Mouse (Mus musculus) bone marrow, adult 2 months (tissue): Measurements from ENCODE around the gene Atp6v0a2. TPM values are rescaled to one million over a fixed set of nuclear protein-coding genes. Genes with fewer than 3 reads are reported as not detected.
"Not testable (repeated sequence)": the region's sequence is repeated elsewhere in the genome, so short reads cannot be mapped to it uniquely, and the experiment has no call there.

Experiments used
- H3K27ac ChIP-seq: fragments of 200-500 bp; 2 replicates; pipeline ENCODE4 v1.5.1; 2012; ENCODE audit warnings: low read depth, mild to moderate bottlenecking, control low read depth, inconsistent platforms, low read length; ENCODE audit not compliant: control insufficient read depth, poor library complexity, insufficient read depth
- H3K4me1 ChIP-seq: fragments of 200-500 bp; 2 replicates; pipeline ENCODE4 v1.6.1; 2011; ENCODE audit warnings: low read length; ENCODE audit not compliant: control insufficient read depth, insufficient read depth
- H3K4me3 ChIP-seq: fragments of 200-500 bp; replicated peaks from 2 replicates; pipeline ENCODE3; 2011; ENCODE audit warnings: mild to moderate bottlenecking, low read depth, low read length, control low read depth; ENCODE audit not compliant: control insufficient read depth
- CTCF ChIP-seq: fragments of 200-500 bp; IDR thresholded peaks from 2 replicates; pipeline ENCODE4 v1.5.1; 2011; ENCODE audit warnings: low read length, control low read depth; ENCODE audit not compliant: control insufficient read depth, insufficient read depth
- POLR2A ChIP-seq: fragments of 200-500 bp; IDR thresholded peaks from 2 replicates; pipeline ENCODE4 v1.6.1; 2011; ENCODE audit warnings: low read depth, mild to moderate bottlenecking, control low read depth, low read length, borderline replicate concordance; ENCODE audit not compliant: control insufficient read depth
- WGBS: fragments of 180-500 bp; shearing (Covaris S2); methylation state at CpG from one replicate; pipeline ENCODE4 v1.1.7; 2018; 5-methylcytosine and 5-hydroxymethylcytosine counted together
- polyA plus RNA-seq: library from polyadenylated mRNA; stranded (reverse); fragments of >200 nt; gene quantifications from 2 replicates; pipeline ENCODE4 v1.2.4, GENCODE M21; 2011; ENCODE audit warnings: low replicate concordance; ENCODE audit not compliant: missing spikeins, insufficient read depth, insufficient read length

Atp6v0a2 gene
- polyA plus RNA-seq, 1 experiment, result 23.4 TPM

DNA sequence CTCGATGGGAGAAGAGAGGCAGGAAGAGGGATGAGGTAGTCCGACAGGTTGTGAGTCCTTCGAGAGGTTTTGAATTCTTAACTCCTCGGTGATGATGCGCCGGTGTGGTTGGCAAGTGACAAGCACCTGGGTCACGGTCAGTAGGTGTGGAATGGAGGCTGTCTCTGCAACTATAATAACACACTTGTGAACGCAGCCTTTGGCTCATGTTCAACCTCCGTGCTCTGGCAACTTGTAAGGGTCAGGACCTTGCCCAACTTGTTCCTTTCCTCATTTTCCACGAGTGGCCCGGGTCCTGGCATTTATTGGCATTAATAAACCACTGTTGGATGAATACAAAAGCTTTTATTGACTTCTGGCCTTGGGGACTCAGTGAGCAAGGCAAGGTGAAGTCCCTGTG is 1.3 kb downstream of the Atp6v0a2 start:
- Histone ChIP-seq H3K4me3 (peak overlapping the region; percentile 94), H3K27ac (no peak overlapping the region), H3K4me1 (peaks cover 3% of the 10 kb centered on the region; the same call in 1 of the 2 replicates)
- WGBS, result 6% methylated on average over 11 of the region's 11 CpGs
- TF ChIP-seq CTCF (no peak), POLR2A (no peak)

DNA sequence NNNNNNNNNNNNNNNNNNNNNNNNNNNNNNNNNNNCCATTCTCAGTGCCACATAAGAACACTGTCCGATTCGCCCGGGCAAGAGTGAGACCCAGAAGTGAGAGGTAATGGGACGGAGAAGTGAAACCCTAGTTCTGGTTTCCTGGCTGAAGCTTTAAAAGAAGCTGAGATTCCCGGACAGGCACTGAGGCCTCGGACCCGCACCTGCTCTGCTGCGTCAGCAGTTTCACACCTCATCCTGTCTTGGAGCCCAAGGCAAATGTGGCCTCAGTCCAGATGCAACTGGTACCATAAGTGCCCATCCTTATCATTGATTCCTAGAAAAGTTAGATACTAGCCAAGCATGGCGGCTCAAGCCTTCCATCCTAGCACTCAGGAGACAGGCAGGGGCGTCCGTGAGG is 3.3 kb downstream of the Atp6v0a2 start:
- Histone ChIP-seq H3K27ac (no peak overlapping the region), H3K4me3 (no peak overlapping the region), H3K4me1 (peaks cover 3% of the 10 kb centered on the region; the same call in 1 of the 2 replicates)
- 72% methylated on average over 11 of the region's 11 CpGs for WGBS
- TF ChIP-seq POLR2A (no peak), CTCF (no peak)

DNA sequence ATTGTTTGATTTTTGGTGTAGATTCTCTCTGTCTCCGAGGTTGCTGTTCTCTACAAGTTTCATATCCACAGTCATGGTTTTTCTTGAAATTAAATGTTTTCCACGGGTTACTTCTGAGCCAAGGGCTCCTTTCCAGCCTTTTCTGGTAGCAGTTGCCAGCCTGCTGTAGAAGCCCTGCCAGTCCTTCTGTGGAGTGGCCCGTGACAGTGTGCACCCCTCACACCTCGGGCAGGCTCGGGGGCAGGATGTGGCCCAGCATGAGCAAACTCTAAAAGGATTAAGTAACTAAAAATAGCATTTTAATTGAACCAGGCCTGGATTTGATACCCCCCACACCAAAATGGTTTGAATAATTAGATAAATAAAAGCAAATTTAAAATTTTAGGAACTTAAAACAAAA is 4.1 kb downstream of the Atp6v0a2 start:
- H3K27ac ChIP-seq, result no peak overlapping the region
- no peak for TF ChIP-seq CTCF
- TF ChIP-seq POLR2A, result no peak
- peaks cover 3% of the 10 kb centered on the region; the same call in 1 of the 2 replicates for H3K4me1 ChIP-seq
- H3K4me3 ChIP-seq, result no peak overlapping the region
- WGBS, result 58% methylated on average over 5 of the region's 5 CpGs

DNA sequence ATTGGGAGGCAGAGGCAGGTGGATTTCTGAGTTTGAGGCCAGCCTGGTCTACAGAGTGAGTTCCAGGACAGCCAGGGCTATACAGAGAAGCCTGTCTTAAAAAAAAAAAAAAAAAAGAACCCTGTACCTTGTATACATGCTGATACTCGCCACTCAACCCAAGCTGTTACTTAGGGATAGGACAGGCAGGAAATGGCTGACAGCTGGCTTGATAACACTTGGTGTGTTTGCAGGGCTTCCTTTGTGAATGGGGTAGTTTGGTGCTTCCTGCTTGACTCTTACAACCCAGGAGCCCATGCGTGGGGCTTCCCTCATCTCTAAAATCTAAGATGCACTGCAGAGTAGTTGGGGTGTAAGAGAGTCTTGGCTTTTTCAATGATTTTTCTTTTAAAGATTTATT is 5.0 kb downstream of the Atp6v0a2 start:
- Histone ChIP-seq H3K27ac (no peak overlapping the region), H3K4me1 (peaks cover 1% of the 10 kb centered on the region; the same call in 1 of the 2 replicates), H3K4me3 (no peak overlapping the region)
- 30% methylated on average over 2 of the region's 2 CpGs for WGBS
- TF ChIP-seq POLR2A (no peak), CTCF (no peak)

DNA sequence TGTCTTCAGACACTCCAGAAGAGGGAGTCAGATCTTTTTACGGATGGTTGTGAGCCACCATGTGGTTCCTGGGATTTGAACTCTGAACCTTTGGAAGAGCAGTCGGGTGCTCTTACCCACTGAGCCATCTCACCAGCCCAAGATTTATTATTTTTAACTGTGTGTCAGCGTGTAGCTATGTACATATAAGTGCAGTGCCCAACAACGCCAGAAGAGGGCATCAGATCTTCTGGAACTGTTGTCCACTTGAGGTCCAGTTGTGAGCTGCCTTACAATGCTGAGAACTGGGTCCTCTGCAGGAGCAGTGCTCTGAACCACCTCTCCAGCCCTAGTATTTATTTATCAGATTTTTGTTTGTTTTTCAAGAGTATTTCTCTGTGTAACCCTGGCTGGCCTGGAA is 6.7 kb downstream of the Atp6v0a2 start:
- not testable (repeated sequence) for H3K4me3 ChIP-seq, H3K4me1 ChIP-seq, H3K27ac ChIP-seq
- 84% methylated on average over 4 of the region's 4 CpGs for WGBS

DNA sequence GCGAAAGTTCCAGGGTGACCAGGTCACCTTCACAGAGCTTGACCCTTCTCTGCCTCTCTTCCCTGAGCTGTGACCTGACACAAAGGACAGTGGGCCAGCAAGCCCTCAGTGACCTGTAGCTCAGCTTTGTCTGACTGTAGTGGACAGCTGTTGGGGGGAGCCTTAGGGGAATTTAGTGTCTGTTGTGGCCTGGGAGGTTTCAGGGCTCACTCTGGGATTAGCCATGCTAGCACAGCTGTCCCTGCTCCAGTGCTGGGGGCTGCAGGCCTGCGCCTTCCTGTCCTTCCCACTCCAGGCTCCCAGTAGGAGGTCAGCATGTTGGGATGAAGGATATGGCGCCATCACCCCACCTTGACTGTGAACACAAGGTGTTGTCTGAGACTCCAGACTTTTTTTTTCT is 7.8 kb downstream of the Atp6v0a2 start:
- Histone ChIP-seq H3K4me1 (no peaks in the 10 kb centered on the region), H3K4me3 (no peak overlapping the region), H3K27ac (no peak overlapping the region)
- TF ChIP-seq CTCF (no peak), POLR2A (no peak)
- WGBS, result 87% methylated on average over 3 of the region's 3 CpGs

DNA sequence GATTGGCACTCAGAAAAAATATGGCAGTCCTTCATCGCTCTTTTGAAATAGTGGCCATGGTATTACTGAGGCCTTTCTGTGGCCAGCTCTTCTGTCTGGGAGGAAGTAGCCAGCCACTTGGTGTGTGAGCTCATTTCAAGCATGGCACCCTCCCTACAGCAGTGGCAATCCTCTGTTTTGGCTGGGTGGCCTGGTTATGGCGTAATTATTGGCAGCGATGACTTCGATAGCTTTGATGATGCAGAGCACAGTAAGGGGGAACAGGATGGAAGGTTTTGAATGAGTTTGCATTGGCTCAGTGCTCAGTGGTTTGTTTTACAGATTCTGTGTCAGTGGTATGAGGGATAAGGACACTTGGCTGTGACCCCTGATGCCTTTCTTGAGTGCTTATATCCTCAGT is 8.3 kb downstream of the Atp6v0a2 start:
- no peak for TF ChIP-seq CTCF
- no peak for TF ChIP-seq POLR2A
- H3K27ac ChIP-seq, result no peak overlapping the region
- H3K4me3 ChIP-seq, result no peak overlapping the region
- 81% methylated on average over 4 of the region's 4 CpGs for WGBS
- no peaks in the 10 kb centered on the region for H3K4me1 ChIP-seq

DNA sequence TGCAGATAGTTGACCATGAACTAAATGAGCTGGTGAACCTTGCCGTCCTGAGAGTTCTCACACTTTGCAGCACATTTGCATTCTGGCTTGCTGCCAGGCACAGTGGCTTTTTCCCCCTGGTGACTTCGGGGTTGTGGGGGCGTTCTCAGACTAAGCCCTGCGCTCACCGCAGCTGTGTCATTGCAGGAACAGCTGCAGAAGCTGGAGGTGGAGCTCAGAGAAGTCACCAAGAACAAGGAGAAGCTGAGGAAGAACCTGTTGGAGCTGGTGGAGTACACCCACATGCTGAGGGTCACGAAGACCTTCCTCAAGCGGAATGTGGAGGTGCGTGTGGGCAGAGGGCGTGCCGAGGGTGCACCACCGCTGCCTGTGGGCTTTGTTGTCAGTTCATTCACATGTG is 8.9 kb downstream of the Atp6v0a2 start:
- no peak for TF ChIP-seq POLR2A
- Histone ChIP-seq H3K4me3 (no peak overlapping the region), H3K4me1 (no peaks in the 10 kb centered on the region), H3K27ac (no peak overlapping the region)
- WGBS, result 70% methylated on average over 11 of the region's 11 CpGs

DNA sequence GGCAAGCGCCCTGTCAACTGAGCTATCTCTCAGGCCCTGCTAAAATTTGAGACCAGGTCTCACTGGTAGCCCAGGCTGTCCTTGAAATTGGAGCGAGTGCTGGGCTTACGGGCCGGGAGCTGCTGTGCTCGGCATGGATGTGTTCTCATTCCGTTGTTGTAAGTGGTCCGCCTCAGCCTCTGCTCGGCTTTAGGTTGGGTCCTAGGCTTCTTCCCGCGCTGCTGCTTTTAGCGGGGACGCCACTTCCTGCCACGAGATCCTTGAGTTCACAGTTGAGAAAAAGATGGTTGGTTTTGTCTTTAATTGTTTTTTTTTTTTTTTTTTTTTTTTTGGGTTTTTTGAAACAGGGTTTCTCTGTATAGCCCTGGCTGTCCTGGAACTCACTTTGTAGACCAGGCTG is 9.5 kb downstream of the Atp6v0a2 start:
- no peak overlapping the region for H3K27ac ChIP-seq
- 89% methylated on average over 13 of the region's 13 CpGs for WGBS
- H3K4me3 ChIP-seq, result no peak overlapping the region
- H3K4me1 ChIP-seq, result no peaks in the 10 kb centered on the region
- no peak for TF ChIP-seq CTCF
- no peak for TF ChIP-seq POLR2A
